ENCODE assay signal across 11 mouse cellular contexts in genomic region chr2:163190004-163190441, GRCm38 (mm10). TPM values are rescaled to one million over a fixed set of nuclear protein-coding genes. Genes with fewer than 3 reads are reported as not detected.
DNase-seq lines count a peak whose midpoint lies in the region; ATAC-seq lines count a peak whose summit lies in the region.
"Had no signal": no experiment of that assay in that cellular context is flagged by ENCODE, and none has a peak within 500 bp of the region (broad histone marks: within the 10 kb centered on the region; RNA-seq: fewer than 3 reads in every experiment).

No protein-coding gene starts in this region.

- no peak overlapping the region for H3K9ac ChIP-seq in midbrain, embryonic 15.5 days
- no peak overlapping the region for H3K9ac ChIP-seq in forebrain, embryonic 13.5 days
- H3K9ac ChIP-seq in limb, embryonic 13.5 days = no peak overlapping the region
- H3K9ac ChIP-seq: embryonic facial prominence, embryonic 13.5 days had no signal

- peak; percentile 83 for DNase-seq in midbrain, embryonic 10.5 days (ENCODE audit: low spot score)
- DNase-seq in ovary, postnatal 10 days (ENCODE audit: low spot score) = no peak
- DNase-seq in layer of hippocampus, adult 18-20 months (ENCODE audit: low spot score in 2 of 2) = no peak
- DNase-seq: gastrocnemius, adult 2 months; kidney, postnatal 36 days; lung, adult 2 months had no signal

- peaks cover 77% of the 10 kb centered on the region for H3K4me1 ChIP-seq in midbrain, embryonic 10.5 days
- peaks cover 24% of the 10 kb centered on the region for H3K4me1 ChIP-seq in midbrain, embryonic 15.5 days
- peaks cover 50% of the 10 kb centered on the region for H3K4me1 ChIP-seq in forebrain, embryonic 13.5 days
- H3K4me1 ChIP-seq in limb, embryonic 13.5 days = peaks cover 34% of the 10 kb centered on the region

- H3K27me3 ChIP-seq in midbrain, embryonic 10.5 days (ENCODE audit: low read depth, poor library complexity, severe bottlenecking) = peaks cover 7% of the 10 kb centered on the region; the same call in 1 of the 2 replicates
- no peaks in the 10 kb centered on the region for H3K27me3 ChIP-seq in midbrain, embryonic 15.5 days (replicated peaks)
- no peaks in the 10 kb centered on the region for H3K27me3 ChIP-seq in forebrain, embryonic 13.5 days
- H3K27me3 ChIP-seq in limb, embryonic 13.5 days = peaks cover 5% of the 10 kb centered on the region; the same call in 1 of the 2 replicates

- H3K27ac ChIP-seq in midbrain, embryonic 10.5 days (replicated peaks) = peak overlapping the region; percentile 89
- H3K27ac ChIP-seq in midbrain, embryonic 15.5 days = no peak overlapping the region
- no peak overlapping the region for H3K27ac ChIP-seq in forebrain, embryonic 13.5 days
- no peak overlapping the region for H3K27ac ChIP-seq in limb, embryonic 13.5 days
- H3K27ac ChIP-seq: embryonic facial prominence, embryonic 13.5 days; gastrocnemius, adult 2 months had no signal

- H3K4me2 ChIP-seq in midbrain, embryonic 15.5 days = no peak overlapping the region
- H3K4me2 ChIP-seq in forebrain, embryonic 13.5 days = no peak overlapping the region
- H3K4me2 ChIP-seq in limb, embryonic 13.5 days (replicated peaks) = no peak overlapping the region
- H3K4me2 ChIP-seq: embryonic facial prominence, embryonic 13.5 days had no signal

- peak overlapping the region; percentile 32 for H3K4me3 ChIP-seq in midbrain, embryonic 10.5 days
- no peak overlapping the region for H3K4me3 ChIP-seq in midbrain, embryonic 15.5 days
- no peak overlapping the region for H3K4me3 ChIP-seq in forebrain, embryonic 13.5 days
- no peak overlapping the region for H3K4me3 ChIP-seq in limb, embryonic 13.5 days
- H3K4me3 ChIP-seq: embryonic facial prominence, embryonic 13.5 days; gastrocnemius, adult 2 months had no signal

- under 1% methylated on average over 3 of the region's 3 CpGs for WGBS in midbrain, embryonic 10.5 days
- WGBS in midbrain, embryonic 15.5 days = 5% methylated on average over 3 of the region's 3 CpGs
- WGBS in forebrain, embryonic 13.5 days = 0% methylated on average over 3 of the region's 3 CpGs
- WGBS in limb, embryonic 13.5 days = 7% methylated on average over 3 of the region's 3 CpGs

- H3K9me3 ChIP-seq in midbrain, embryonic 10.5 days (replicated peaks) = no peaks in the 10 kb centered on the region
- no peaks in the 10 kb centered on the region for H3K9me3 ChIP-seq in midbrain, embryonic 15.5 days
- no peaks in the 10 kb centered on the region for H3K9me3 ChIP-seq in forebrain, embryonic 13.5 days (replicated peaks)
- H3K9me3 ChIP-seq in limb, embryonic 13.5 days = no peaks in the 10 kb centered on the region
- H3K9me3 ChIP-seq: embryonic facial prominence, embryonic 13.5 days had no signal

- H3K36me3 ChIP-seq in midbrain, embryonic 10.5 days = no peaks in the 10 kb centered on the region
- H3K36me3 ChIP-seq in midbrain, embryonic 15.5 days (replicated peaks) = no peaks in the 10 kb centered on the region
- no peaks in the 10 kb centered on the region for H3K36me3 ChIP-seq in forebrain, embryonic 13.5 days (ENCODE audit: poor library complexity, severe bottlenecking)
- H3K36me3 ChIP-seq in limb, embryonic 13.5 days = no peaks in the 10 kb centered on the region
- H3K36me3 ChIP-seq: embryonic facial prominence, embryonic 13.5 days had no signal

- no peak for ATAC-seq in midbrain, embryonic 15.5 days (replicated peaks)
- peak; percentile 77; the same call in 1 of the 2 replicates for ATAC-seq in forebrain, embryonic 13.5 days
- peak; percentile 64; the same call in 1 of the 2 replicates for ATAC-seq in limb, embryonic 13.5 days (ENCODE audit: low FRiP score, low read depth)
- no peak for ATAC-seq in inflammation-experienced regulatory T-cells, adult 6 months

RNA-seq across cellular contexts. Expression of gene Tox2, which starts 12.9 kb away (rescaled TPM):
- 45.5 and 52.3 TPM in 2 replicates for polyA plus RNA-seq in midbrain, embryonic 10.5 days (2016; fragmentation: Nextera tagmentation; extraction: Ambion mirVana)
- polyA plus RNA-seq in midbrain, embryonic 15.5 days (2015; fragmentation: Nextera tagmentation; extraction: Ambion mirVana) = 47.4 and 55.1 TPM in 2 replicates
- polyA plus RNA-seq in forebrain, embryonic 13.5 days (2015; fragmentation: Nextera tagmentation; extraction: Ambion mirVana) = 17.9 and 20.6 TPM in 2 replicates
- polyA plus RNA-seq in limb, embryonic 13.5 days (2015; fragmentation: Nextera tagmentation; extraction: Ambion mirVana) = 3.5 and 4.5 TPM in 2 replicates
- total RNA-seq in layer of hippocampus, adult 18-20 months (2021) = 10 to 100 TPM; 27.3 to 27.8 TPM
- 10 to 100 TPM; 11.0 to 19.2 (median 13.1) TPM for polyA plus RNA-seq in inflammation-experienced regulatory T-cells, adult 6 months (2017; shearing (Covaris generic))

Comparison
In these comparisons a context has a peak if more than half of its experiments do, and no peak if none do; other contexts are left out.
1. ATAC-seq: peak in forebrain, embryonic 13.5 days (single experiment) and limb, embryonic 13.5 days (single experiment); none in midbrain, embryonic 15.5 days (single experiment) and inflammation-experienced regulatory T-cells, adult 6 months (single experiment).